Mouse (Mus musculus) CD4-positive helper T cell, adult 2 months (primary cell): Measurements from ENCODE around the gene Sytl3.
A peak's percentile ranks its signal among the peaks of the same experiment; 100 is the strongest.
"Not testable (repeated sequence)": the region's sequence is repeated elsewhere in the genome, so short reads cannot be mapped to it uniquely, and the experiment has no call there.

Experiments used
- DNase-seq: peaks from one replicate; pipeline ENCODE4 v3.0.0-alpha.2; 2012; ENCODE audit warnings: low read depth, missing footprints, low spot score

Gene Sytl3

GRCm38 (mm10) chr17:6691596-6691995 is 32.7 kb downstream of the Sytl3 start:
- peak; percentile 54 for DNase-seq

GRCm38 (mm10) chr17:6695712-6696111 is 36.8 kb downstream of the Sytl3 start:
- not testable (repeated sequence) for DNase-seq

- DNase-seq = not testable (repeated sequence)
These were observed 37.6 kb downstream of the Sytl3 start for GRCm38 (mm10) chr17:6696521-6696920.

- peak; percentile 44 for DNase-seq
These were observed 38.4 kb downstream of the Sytl3 start for GRCm38 (mm10) chr17:6697224-6697775.

- not testable (repeated sequence) for DNase-seq
These were observed 40.6 kb downstream of the Sytl3 start for GRCm38 (mm10) chr17:6699502-6699901.

GRCm38 (mm10) chr17:6700077-6700476 is 41.2 kb downstream of the Sytl3 start:
- DNase-seq = not testable (repeated sequence)

- not testable (repeated sequence) for DNase-seq
These were observed 43.8 kb downstream of the Sytl3 start for GRCm38 (mm10) chr17:6702625-6703221.

- not testable (repeated sequence) for DNase-seq
These were observed 44.7 kb downstream of the Sytl3 start for GRCm38 (mm10) chr17:6703381-6704270.

GRCm38 (mm10) chr17:6706448-6706847 is 47.6 kb downstream of the Sytl3 start:
- DNase-seq = not testable (repeated sequence)

- not testable (repeated sequence) for DNase-seq
These were observed 48.5 kb downstream of the Sytl3 start for GRCm38 (mm10) chr17:6707422-6707821.

GRCm38 (mm10) chr17:6708194-6708593 is 49.3 kb downstream of the Sytl3 start:
- not testable (repeated sequence) for DNase-seq

GRCm38 (mm10) chr17:6713483-6713882 is 54.6 kb downstream of the Sytl3 start:
- not testable (repeated sequence) for DNase-seq

GRCm38 (mm10) chr17:6713944-6714343 is 55.1 kb downstream of the Sytl3 start:
- DNase-seq = not testable (repeated sequence)

GRCm38 (mm10) chr17:6727996-6728610 is 69.2 kb downstream of the Sytl3 start:
- no peak for DNase-seq

- no peak for DNase-seq
These were observed 70.4 kb downstream of the Sytl3 start for GRCm38 (mm10) chr17:6729244-6729742.

GRCm38 (mm10) chr17:6731132-6731531 is 72.2 kb downstream of the Sytl3 start:
- DNase-seq = no peak

- peak; percentile 9 for DNase-seq
These were observed 72.7 kb downstream of the Sytl3 start for GRCm38 (mm10) chr17:6731634-6732033.

- no peak for DNase-seq
These were observed 73.8 kb downstream of the Sytl3 start for GRCm38 (mm10) chr17:6732665-6733064.

- peak; percentile 1 for DNase-seq
These were observed 74.5 kb downstream of the Sytl3 start for GRCm38 (mm10) chr17:6733322-6733875.

GRCm38 (mm10) chr17:6734746-6735441 is 76.0 kb downstream of the Sytl3 start:
- peak; percentile 3 for DNase-seq
